Mouse (Mus musculus) intestine, embryonic 15.5 days (tissue): ENCODE results near the gene Fam185a. TPM values are rescaled to one million over a fixed set of nuclear protein-coding genes. Genes with fewer than 3 reads are reported as not detected.
A peak's percentile ranks its signal among the peaks of the same experiment; 100 is the strongest.

Experiments used
- ATAC-seq: fragments of 200-750 bp; cut with Nextera tagmentation; 2 replicates; pipeline ENCODE4 v1.8.0; 2017; ENCODE audit warnings: moderate TSS enrichment, moderate library complexity
- H3K27ac ChIP-seq: fragments of 300-500 bp; sonication (generic); 2 replicates; pipeline ENCODE4 v1.5.1; 2015; ENCODE audit warnings: mild to moderate bottlenecking, inconsistent platforms
- H3K27me3 ChIP-seq: fragments of 300-500 bp; sonication (generic); replicated peaks from 2 replicates; pipeline ENCODE4 v1.6.1; 2015; ENCODE audit warnings: inconsistent platforms
- H3K36me3 ChIP-seq: fragments of 300-500 bp; sonication (generic); 2 replicates; pipeline ENCODE4 v1.6.1; 2015; ENCODE audit warnings: inconsistent platforms
- H3K4me1 ChIP-seq: fragments of 300-500 bp; sonication (generic); replicated peaks from 2 replicates; pipeline ENCODE4 v1.6.1; 2015; ENCODE audit warnings: inconsistent platforms
- H3K4me2 ChIP-seq: fragments of 300-500 bp; sonication (generic); replicated peaks from 2 replicates; pipeline ENCODE4 v1.6.1; 2015; ENCODE audit warnings: mild to moderate bottlenecking, inconsistent platforms
- H3K4me3 ChIP-seq: fragments of 300-500 bp; sonication (generic); replicated peaks from 2 replicates; pipeline ENCODE4 v1.5.1; 2015; ENCODE audit warnings: inconsistent platforms
- H3K9ac ChIP-seq: fragments of 300-500 bp; sonication (generic); 2 replicates; pipeline ENCODE4 v1.6.1; 2015; ENCODE audit warnings: inconsistent platforms
- H3K9me3 ChIP-seq: fragments of 300-500 bp; sonication (generic); 2 replicates; pipeline ENCODE4 v1.6.1; 2016; ENCODE audit warnings: inconsistent platforms
- WGBS: fragments of 180-500 bp; shearing (Covaris S2); methylation state at CpG from one replicate; pipeline ENCODE4 v1.1.7; 2015; 5-methylcytosine and 5-hydroxymethylcytosine counted together
- polyA plus RNA-seq: library from polyadenylated mRNA; unstranded; fragments of >200 nt; fragmentation: Nextera tagmentation; extraction: Ambion mirVana; gene quantifications from 2 replicates; pipeline ENCODE4 v1.2.1, GENCODE M21; 2015

The Fam185a gene
- polyA plus RNA-seq, 1 experiment from 2014 or later, result 9.7 TPM

GRCm38 (mm10) chr5:21500941-21501340 is 76.2 kb downstream of the Fam185a start:
- Histone ChIP-seq H3K27ac (0 out of 2 replicates have a peak overlapping the region, but pooled peaks have one; percentile 14), H3K9me3 (no peaks in the 10 kb centered on the region), H3K4me2 (no peak overlapping the region), H3K4me1 (peaks cover 4% of the 10 kb centered on the region; the same call in 1 of the 2 replicates), H3K27me3 (no peaks in the 10 kb centered on the region), H3K9ac (no peak overlapping the region), H3K4me3 (no peak overlapping the region), H3K36me3 (no peaks in the 10 kb centered on the region)
- WGBS, result 68% methylated on average over 2 of the region's 2 CpGs
- ATAC-seq, result no peak

GRCm38 (mm10) chr5:21502936-21503610 is 78.3 kb downstream of the Fam185a start:
- H3K27ac ChIP-seq, result no peak overlapping the region
- no peaks in the 10 kb centered on the region for H3K27me3 ChIP-seq
- H3K4me2 ChIP-seq, result no peak overlapping the region
- no peaks in the 10 kb centered on the region for H3K36me3 ChIP-seq
- H3K4me1 ChIP-seq, result peaks cover 4% of the 10 kb centered on the region; the same call in 1 of the 2 replicates
- H3K9ac ChIP-seq, result no peak overlapping the region
- H3K4me3 ChIP-seq, result no peak overlapping the region
- ATAC-seq, result no peak
- 55% methylated on average over 13 of the region's 13 CpGs for WGBS
- H3K9me3 ChIP-seq, result no peaks in the 10 kb centered on the region

- Histone ChIP-seq H3K4me3 (no peak overlapping the region), H3K9me3 (no peaks in the 10 kb centered on the region), H3K4me1 (peaks cover 4% of the 10 kb centered on the region; the same call in 1 of the 2 replicates), H3K27ac (no peak overlapping the region), H3K27me3 (no peaks in the 10 kb centered on the region), H3K36me3 (no peaks in the 10 kb centered on the region), H3K4me2 (no peak overlapping the region), H3K9ac (no peak overlapping the region)
- WGBS, result 76% methylated on average over 8 of the region's 8 CpGs
- no peak for ATAC-seq
Measured at GRCm38 (mm10) chr5:21505159-21505558, 80.4 kb downstream of the Fam185a start.

- no peak for ATAC-seq
- Histone ChIP-seq H3K4me3 (no peak overlapping the region), H3K27ac (no peak overlapping the region), H3K36me3 (no peaks in the 10 kb centered on the region), H3K9ac (no peak overlapping the region), H3K27me3 (no peaks in the 10 kb centered on the region), H3K9me3 (no peaks in the 10 kb centered on the region), H3K4me1 (no peaks in the 10 kb centered on the region), H3K4me2 (no peak overlapping the region)
- 67% methylated on average over 1 of the region's 1 CpGs for whole genome bisulfite sequencing
Measured at GRCm38 (mm10) chr5:21506887-21507286, 82.1 kb downstream of the Fam185a start.

GRCm38 (mm10) chr5:21509801-21510200 is 85.0 kb downstream of the Fam185a start:
- Histone ChIP-seq H3K4me2 (no peak overlapping the region), H3K9me3 (no peaks in the 10 kb centered on the region), H3K4me1 (peaks cover 5% of the 10 kb centered on the region; the same call in 1 of the 2 replicates), H3K27me3 (no peaks in the 10 kb centered on the region), H3K9ac (no peak overlapping the region), H3K4me3 (no peak overlapping the region), H3K36me3 (no peaks in the 10 kb centered on the region), H3K27ac (no peak overlapping the region)
- no peak for ATAC-seq
- WGBS, result 68% methylated on average over 4 of the region's 4 CpGs

GRCm38 (mm10) chr5:21513363-21513762 is 88.6 kb downstream of the Fam185a start:
- peak; percentile 71 for ATAC-seq
- WGBS, result 43% methylated on average over 10 of the region's 10 CpGs
- H3K27ac ChIP-seq, result no peak overlapping the region

GRCm38 (mm10) chr5:21517562-21517961 is 92.8 kb downstream of the Fam185a start:
- Histone ChIP-seq H3K27me3 (no peaks in the 10 kb centered on the region), H3K4me3 (no peak overlapping the region), H3K9ac (no peak overlapping the region), H3K9me3 (no peaks in the 10 kb centered on the region), H3K36me3 (no peaks in the 10 kb centered on the region), H3K4me1 (peaks cover 5% of the 10 kb centered on the region; the same call in 1 of the 2 replicates), H3K27ac (no peak overlapping the region), H3K4me2 (no peak overlapping the region)
- 93% methylated on average over 2 of the region's 2 CpGs for WGBS
- ATAC-seq, result no peak

More at GRCm38 (mm10) chr5:21513363-21513762, 88.6 kb downstream of the Fam185a start:
- Histone ChIP-seq H3K4me2 (no peak overlapping the region), H3K9ac (no peak overlapping the region), H3K9me3 (no peaks in the 10 kb centered on the region), H3K36me3 (no peaks in the 10 kb centered on the region), H3K27me3 (no peaks in the 10 kb centered on the region), H3K4me1 (peaks cover 5% of the 10 kb centered on the region; the same call in 1 of the 2 replicates), H3K4me3 (no peak overlapping the region)

GRCm38 (mm10) chr5:21518207-21518606 is 93.4 kb downstream of the Fam185a start:
- no peak overlapping the region for H3K4me3 ChIP-seq
- no peak for ATAC-seq
- H3K27me3 ChIP-seq, result no peaks in the 10 kb centered on the region
- H3K4me1 ChIP-seq, result no peaks in the 10 kb centered on the region; the same call in 1 of the 2 replicates
- WGBS, result 80% methylated on average over 4 of the region's 4 CpGs
- no peaks in the 10 kb centered on the region for H3K9me3 ChIP-seq
- H3K36me3 ChIP-seq, result no peaks in the 10 kb centered on the region
- no peak overlapping the region for H3K9ac ChIP-seq
- H3K27ac ChIP-seq, result no peak overlapping the region
- no peak overlapping the region for H3K4me2 ChIP-seq

GRCm38 (mm10) chr5:21519166-21519565 is 94.4 kb downstream of the Fam185a start:
- no peak for ATAC-seq
- WGBS, result 82% methylated on average over 3 of the region's 3 CpGs
- no peak overlapping the region for H3K27ac ChIP-seq

GRCm38 (mm10) chr5:21526835-21527485 is 102.2 kb downstream of the Fam185a start:
- no peaks in the 10 kb centered on the region for H3K27me3 ChIP-seq
- H3K4me3 ChIP-seq, result no peak overlapping the region
- H3K4me1 ChIP-seq, result peaks cover 4% of the 10 kb centered on the region
- no peaks in the 10 kb centered on the region for H3K36me3 ChIP-seq
- ATAC-seq, result no peak
- H3K9ac ChIP-seq, result no peak overlapping the region
- 69% methylated on average over 11 of the region's 11 CpGs for WGBS
- H3K4me2 ChIP-seq, result no peak overlapping the region
- peak overlapping the region; percentile 56; the same call in 1 of the 2 replicates for H3K27ac ChIP-seq
- no peaks in the 10 kb centered on the region for H3K9me3 ChIP-seq

More at GRCm38 (mm10) chr5:21519166-21519565, 94.4 kb downstream of the Fam185a start:
- no peak overlapping the region for H3K9ac ChIP-seq
- H3K9me3 ChIP-seq, result no peaks in the 10 kb centered on the region
- no peaks in the 10 kb centered on the region for H3K4me1 ChIP-seq
- H3K27me3 ChIP-seq, result no peaks in the 10 kb centered on the region
- no peak overlapping the region for H3K4me2 ChIP-seq
- no peak overlapping the region for H3K4me3 ChIP-seq
- no peaks in the 10 kb centered on the region for H3K36me3 ChIP-seq

- Histone ChIP-seq H3K27me3 (no peaks in the 10 kb centered on the region), H3K4me2 (no peak overlapping the region), H3K4me3 (no peak overlapping the region), H3K36me3 (no peaks in the 10 kb centered on the region), H3K4me1 (peaks cover 4% of the 10 kb centered on the region), H3K9ac (no peak overlapping the region), H3K9me3 (no peaks in the 10 kb centered on the region), H3K27ac (peak overlapping the region; percentile 56; the same call in 1 of the 2 replicates)
- 50% methylated on average over 4 of the region's 4 CpGs for WGBS
- 0 out of 2 replicates have a peak, but pooled peaks have one; percentile 55 for ATAC-seq
Measured at GRCm38 (mm10) chr5:21527488-21527911, 102.7 kb downstream of the Fam185a start.

GRCm38 (mm10) chr5:21528068-21528842 is 103.5 kb downstream of the Fam185a start:
- no peak overlapping the region for H3K4me2 ChIP-seq
- no peak overlapping the region for H3K4me3 ChIP-seq
- peaks cover 4% of the 10 kb centered on the region for H3K4me1 ChIP-seq
- H3K9ac ChIP-seq, result no peak overlapping the region
- 65% methylated on average over 15 of the region's 15 CpGs for WGBS
- ATAC-seq, result peak; percentile 91
- H3K36me3 ChIP-seq, result no peaks in the 10 kb centered on the region
- no peaks in the 10 kb centered on the region for H3K9me3 ChIP-seq
- no peaks in the 10 kb centered on the region for H3K27me3 ChIP-seq
- H3K27ac ChIP-seq, result peak overlapping the region; percentile 34
